Mouse (Mus musculus): Measurements from ENCODE around the gene Fstl1. TPM values are rescaled to one million over a fixed set of nuclear protein-coding genes. Genes with fewer than 3 reads are reported as not detected.

Gene Fstl1
- polyA plus RNA-seq, 1 experiment from 2014 or later = 683 TPM

DNA sequence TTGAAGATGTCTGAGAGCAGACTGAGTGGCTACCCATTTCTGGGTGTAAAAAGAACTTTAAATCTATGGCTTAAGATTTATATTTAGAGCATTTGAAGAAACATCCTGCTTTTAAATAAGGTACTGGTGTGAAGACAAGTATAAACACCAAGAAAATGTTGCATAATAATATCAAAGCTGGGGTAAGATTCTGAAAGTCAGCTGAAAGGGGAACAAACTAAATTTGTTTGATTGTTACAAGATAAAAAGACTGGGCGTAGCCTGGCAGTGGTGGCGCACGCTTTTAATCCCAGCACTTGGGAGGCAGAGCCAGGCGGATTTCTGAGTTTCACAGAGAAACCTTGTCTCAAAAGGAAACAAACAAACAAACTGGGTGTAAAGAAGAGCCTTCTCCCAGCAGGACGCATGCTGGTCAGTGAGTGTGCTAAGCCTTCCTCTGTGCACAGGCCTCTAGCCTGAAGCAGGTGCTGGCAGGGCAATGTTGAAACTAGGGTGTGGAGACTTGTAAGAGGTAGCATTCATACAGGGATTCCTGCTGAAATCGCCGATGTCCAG, 102.4 kb downstream of the Fstl1 start:
- Histone ChIP-seq H3K9me3 (no peaks in the 10 kb centered on the region), H3K4me2 (no peak overlapping the region), H3K27ac (no peak overlapping the region), H3K4me1 (no peaks in the 10 kb centered on the region), H3K9ac (no peak overlapping the region), H3K36me3 (peaks cover 60% of the 10 kb centered on the region), H3K27me3 (no peaks in the 10 kb centered on the region), H3K4me3 (no peak overlapping the region)
- no peak for ATAC-seq (ENCODE audit: insufficient number of reproducible peaks, insufficient read depth, low FRiP score, low TSS enrichment, low read depth)
- 90% methylated on average over 7 of the region's 7 CpGs for WGBS

- Histone ChIP-seq H3K9me3 (no peaks in the 10 kb centered on the region), H3K27me3 (no peaks in the 10 kb centered on the region), H3K4me3 (no peak overlapping the region), H3K9ac (no peak overlapping the region), H3K4me1 (no peaks in the 10 kb centered on the region), H3K4me2 (no peak overlapping the region), H3K36me3 (peaks cover 63% of the 10 kb centered on the region), H3K27ac (no peak overlapping the region)
- WGBS = 94% methylated on average over 4 of the region's 4 CpGs
- no peak for ATAC-seq (ENCODE audit: insufficient number of reproducible peaks, insufficient read depth, low FRiP score, low TSS enrichment, low read depth)
These were observed 103.2 kb downstream of the Fstl1 start for GRCm38 (mm10) chr16:37879750-37880419.

DNA sequence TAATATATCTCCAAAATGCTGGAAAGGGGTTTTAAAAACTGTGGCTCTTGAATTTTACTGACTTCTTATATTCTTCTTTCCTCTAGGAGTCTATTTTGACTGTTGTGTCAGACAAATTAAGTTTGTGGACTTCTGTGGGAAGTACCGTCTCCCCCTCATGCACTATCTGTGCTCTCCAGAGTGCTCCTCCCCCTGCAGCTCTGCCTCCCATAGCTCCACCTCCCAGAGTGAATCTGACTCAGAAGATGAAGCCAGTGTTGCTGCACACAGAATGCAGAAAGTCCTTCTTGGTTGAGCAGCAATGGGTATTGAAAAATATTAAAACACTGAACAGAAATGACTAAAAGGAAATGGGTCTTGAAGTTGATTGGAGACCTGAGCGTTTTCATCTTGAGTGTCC, 104.5 kb downstream of the Fstl1 start:
- H3K9ac ChIP-seq = no peak overlapping the region
- H3K27ac ChIP-seq = no peak overlapping the region
- ATAC-seq (ENCODE audit: insufficient number of reproducible peaks, insufficient read depth, low FRiP score, low TSS enrichment, low read depth) = no peak
- WGBS = 82% methylated on average over 2 of the region's 2 CpGs
- no peaks in the 10 kb centered on the region for H3K4me1 ChIP-seq
- no peak overlapping the region for H3K4me2 ChIP-seq
- no peaks in the 10 kb centered on the region for H3K9me3 ChIP-seq
- H3K4me3 ChIP-seq = no peak overlapping the region
- H3K27me3 ChIP-seq = no peaks in the 10 kb centered on the region
- peaks cover 63% of the 10 kb centered on the region for H3K36me3 ChIP-seq

Other genes starting within 250 kb of the Fstl1 start
- gene Gtf2e1, start 237.1 kb upstream of the Fstl1 start, polyA plus RNA-seq (2015; fragmentation: Nextera tagmentation; extraction: Ambion mirVana) = 31.7 and 34.9 TPM in 2 replicates
- 24.9 and 26.0 TPM in 2 replicates for gene Rabl3, start 237.0 kb upstream of the Fstl1 start, polyA plus RNA-seq (2015; fragmentation: Nextera tagmentation; extraction: Ambion mirVana)
- gene Hgd, start 196.7 kb upstream of the Fstl1 start, polyA plus RNA-seq (2015; fragmentation: Nextera tagmentation; extraction: Ambion mirVana) = 0.20 and 0.65 TPM in 2 replicates
- gene Ndufb4, start 122.4 kb upstream of the Fstl1 start, polyA plus RNA-seq (2015; fragmentation: Nextera tagmentation; extraction: Ambion mirVana) = 58.3 and 71.9 TPM in 2 replicates
- gene Gm36028, start 84.3 kb downstream of the Fstl1 start, polyA plus RNA-seq (2015; fragmentation: Nextera tagmentation; extraction: Ambion mirVana) = 0.23 and 0.25 TPM in 2 replicates
- gene Lrrc58, start 91.5 kb downstream of the Fstl1 start, polyA plus RNA-seq (2015; fragmentation: Nextera tagmentation; extraction: Ambion mirVana) = 63.6 and 63.7 TPM in 2 replicates
- 0.37 and 0.58 TPM in 2 replicates for gene Gpr156, start 139.6 kb downstream of the Fstl1 start, polyA plus RNA-seq (2015; fragmentation: Nextera tagmentation; extraction: Ambion mirVana)

All from embryonic facial prominence, embryonic 13.5 days (tissue).